Mouse (Mus musculus) heart, postnatal 0 days (tissue): ENCODE measurements around the gene Pla2r1.

Source experiments
- CTCF ChIP-seq: IDR thresholded peaks from 2 replicates; pipeline ENCODE4 v1.5.1; 2016; ENCODE audit warnings: antibody characterized with exemption, control low read depth, low read depth
- EP300 ChIP-seq: IDR thresholded peaks from 2 replicates; pipeline ENCODE4 v1.6.1; 2016; ENCODE audit warnings: antibody characterized with exemption, low read depth

DNA sequence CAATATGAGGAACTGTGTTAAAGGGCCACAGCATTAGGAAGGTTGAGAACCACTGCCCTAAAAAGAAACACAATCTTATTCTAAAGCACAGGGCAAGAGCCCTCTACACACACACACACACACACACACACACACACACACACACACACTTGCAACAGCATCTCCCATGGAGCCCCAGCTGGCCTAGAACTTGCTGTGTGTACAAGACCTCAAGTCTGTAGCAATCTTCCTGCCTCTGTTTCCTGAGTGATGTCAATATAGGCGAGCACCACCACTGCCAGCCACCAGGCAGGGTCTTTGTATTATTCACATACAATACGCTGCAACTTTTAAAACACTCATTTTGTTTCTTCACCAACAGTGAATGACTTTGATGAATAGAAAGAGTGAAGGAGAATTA is 145.7 kb downstream of the Pla2r1 start:
- no peak for TF ChIP-seq CTCF
- no peak for TF ChIP-seq EP300
